Mouse (Mus musculus): ENCODE data around the gene Olfr497.

Olfr497 gene

GRCm38 (mm10) chr7:108420121-108420520 lies at the start of gene Olfr497:
Gene Olfr497 (plus strand): TSS chr7:108420421.
- DNase-seq (ENCODE audit: low spot score): no peak

GRCm38 (mm10) chr7:108392867-108393266 lies 27.4 kb upstream of the Olfr497 start, which contains the start of gene Olfr495:
Gene Olfr495 (plus strand): TSS chr7:108393167.
- DNase-seq (ENCODE audit: low spot score): no peak

GRCm38 (mm10) chr7:108465026-108465425 lies 44.8 kb downstream of the Olfr497 start, which contains the start of gene Olfr498:
Gene Olfr498 (plus strand): TSS chr7:108465326.
- DNase-seq (ENCODE audit: low spot score): no peak
